Mouse (Mus musculus): ENCODE data around the gene Nav2. TPM values are rescaled to one million over a fixed set of nuclear protein-coding genes. Genes with fewer than 3 reads are reported as not detected.
A peak's percentile ranks its signal among the peaks of the same experiment; 100 is the strongest.

Nav2 gene
- polyA plus RNA-seq, 1 experiment from 2014 or later, result 12.4 TPM

- no peaks in the 10 kb centered on the region for H3K36me3 ChIP-seq
- H3K9me3 ChIP-seq, result no peaks in the 10 kb centered on the region
- H3K4me1 ChIP-seq (replicated peaks), result peaks cover 28% of the 10 kb centered on the region
- 94% methylated on average over 8 of the region's 8 CpGs for WGBS
- ATAC-seq (ENCODE audit: insufficient number of reproducible peaks, insufficient read depth, low FRiP score, low TSS enrichment, low read depth), result no peak
- H3K27me3 ChIP-seq, result peaks cover 21% of the 10 kb centered on the region
- H3K27ac ChIP-seq, result no peak overlapping the region
- no peak overlapping the region for H3K4me3 ChIP-seq (replicated peaks)
- H3K4me2 ChIP-seq, result no peak overlapping the region
- H3K9ac ChIP-seq (replicated peaks), result no peak overlapping the region
Measured at GRCm38 (mm10) chr7:49476163-49476562, 567.6 kb downstream of the Nav2 start.

GRCm38 (mm10) chr7:49476666-49477065 is 568.1 kb downstream of the Nav2 start:
- no peak overlapping the region for H3K9ac ChIP-seq (replicated peaks)
- H3K36me3 ChIP-seq, result no peaks in the 10 kb centered on the region
- no peak overlapping the region for H3K4me2 ChIP-seq
- 55% methylated on average over 5 of the region's 5 CpGs for WGBS
- no peaks in the 10 kb centered on the region for H3K9me3 ChIP-seq
- no peak for ATAC-seq (ENCODE audit: insufficient number of reproducible peaks, insufficient read depth, low FRiP score, low TSS enrichment, low read depth)
- no peak overlapping the region for H3K27ac ChIP-seq
- H3K4me3 ChIP-seq (replicated peaks), result no peak overlapping the region
- H3K27me3 ChIP-seq, result peaks cover 21% of the 10 kb centered on the region
- peaks cover 28% of the 10 kb centered on the region for H3K4me1 ChIP-seq (replicated peaks)

GRCm38 (mm10) chr7:49477076-49477975 is 568.8 kb downstream of the Nav2 start:
- no peaks in the 10 kb centered on the region for H3K36me3 ChIP-seq
- no peak overlapping the region for H3K9ac ChIP-seq (replicated peaks)
- 0 out of 2 replicates have a peak overlapping the region, but pooled peaks have one; percentile 24 for H3K27ac ChIP-seq
- peak overlapping the region; percentile 31 for H3K4me2 ChIP-seq
- H3K4me3 ChIP-seq (replicated peaks), result no peak overlapping the region
- H3K9me3 ChIP-seq, result no peaks in the 10 kb centered on the region
- 71% methylated on average over 9 of the region's 9 CpGs for WGBS
- H3K27me3 ChIP-seq, result peaks cover 21% of the 10 kb centered on the region
- ATAC-seq (ENCODE audit: insufficient number of reproducible peaks, insufficient read depth, low FRiP score, low TSS enrichment, low read depth), result 0 out of 2 replicates have a peak, but pooled peaks have one; percentile 27
- peaks cover 28% of the 10 kb centered on the region for H3K4me1 ChIP-seq (replicated peaks)

GRCm38 (mm10) chr7:49477976-49478349 is 569.4 kb downstream of the Nav2 start:
- Histone ChIP-seq H3K9ac (replicated peaks) (no peak overlapping the region), H3K4me2 (peak overlapping the region; percentile 31), H3K4me3 (replicated peaks) (no peak overlapping the region), H3K4me1 (replicated peaks) (peaks cover 28% of the 10 kb centered on the region), H3K27ac (0 out of 2 replicates have a peak overlapping the region, but pooled peaks have one; percentile 35), H3K36me3 (no peaks in the 10 kb centered on the region), H3K27me3 (peaks cover 24% of the 10 kb centered on the region), H3K9me3 (no peaks in the 10 kb centered on the region)
- 13% methylated on average over 7 of the region's 7 CpGs for WGBS
- peak; percentile 35; the same call in 1 of the 2 replicates for ATAC-seq (ENCODE audit: insufficient number of reproducible peaks, insufficient read depth, low FRiP score, low TSS enrichment, low read depth)

GRCm38 (mm10) chr7:49478886-49479285 is 570.4 kb downstream of the Nav2 start:
- H3K9ac ChIP-seq (replicated peaks), result 0 out of 2 replicates have a peak overlapping the region, but pooled peaks have one; percentile 23
- H3K27ac ChIP-seq, result no peak overlapping the region
- H3K36me3 ChIP-seq, result no peaks in the 10 kb centered on the region
- H3K4me1 ChIP-seq (replicated peaks), result peaks cover 30% of the 10 kb centered on the region
- ATAC-seq (ENCODE audit: insufficient number of reproducible peaks, insufficient read depth, low FRiP score, low TSS enrichment, low read depth), result no peak
- no peak overlapping the region for H3K4me3 ChIP-seq (replicated peaks)
- H3K27me3 ChIP-seq, result peaks cover 25% of the 10 kb centered on the region
- 83% methylated on average over 4 of the region's 4 CpGs for WGBS
- no peak overlapping the region for H3K4me2 ChIP-seq
- H3K9me3 ChIP-seq, result no peaks in the 10 kb centered on the region

- H3K4me2 ChIP-seq, result no peak overlapping the region
- H3K4me1 ChIP-seq (replicated peaks), result peaks cover 51% of the 10 kb centered on the region
- H3K27ac ChIP-seq, result no peak overlapping the region
- H3K9ac ChIP-seq (replicated peaks), result no peak overlapping the region
- no peaks in the 10 kb centered on the region for H3K9me3 ChIP-seq
- H3K27me3 ChIP-seq, result peaks cover 18% of the 10 kb centered on the region
- no peak for ATAC-seq (ENCODE audit: insufficient number of reproducible peaks, insufficient read depth, low FRiP score, low TSS enrichment, low read depth)
- 74% methylated on average over 8 of the region's 8 CpGs for WGBS
- no peak overlapping the region for H3K4me3 ChIP-seq (replicated peaks)
- no peaks in the 10 kb centered on the region for H3K36me3 ChIP-seq
Measured at GRCm38 (mm10) chr7:49480962-49481361, 572.4 kb downstream of the Nav2 start.

GRCm38 (mm10) chr7:49484036-49484744 is 575.7 kb downstream of the Nav2 start:
- Histone ChIP-seq H3K27ac (no peak overlapping the region), H3K36me3 (no peaks in the 10 kb centered on the region), H3K4me2 (peak overlapping the region; percentile 40; the same call in 1 of the 2 replicates), H3K9me3 (no peaks in the 10 kb centered on the region), H3K27me3 (peaks cover 9% of the 10 kb centered on the region), H3K4me3 (replicated peaks) (no peak overlapping the region), H3K4me1 (replicated peaks) (peaks cover 34% of the 10 kb centered on the region), H3K9ac (replicated peaks) (no peak overlapping the region)
- 17% methylated on average over 11 of the region's 11 CpGs for WGBS
- ATAC-seq (ENCODE audit: insufficient number of reproducible peaks, insufficient read depth, low FRiP score, low TSS enrichment, low read depth), result no peak

GRCm38 (mm10) chr7:49485292-49485847 is 576.9 kb downstream of the Nav2 start:
- peak overlapping the region; percentile 41; the same call in 1 of the 2 replicates for H3K27ac ChIP-seq

GRCm38 (mm10) chr7:49487347-49487746 is 578.8 kb downstream of the Nav2 start:
- 77% methylated on average over 2 of the region's 2 CpGs for WGBS
- no peak for ATAC-seq (ENCODE audit: insufficient number of reproducible peaks, insufficient read depth, low FRiP score, low TSS enrichment, low read depth)
- H3K27ac ChIP-seq, result no peak overlapping the region

More at GRCm38 (mm10) chr7:49485292-49485847, 576.9 kb downstream of the Nav2 start:
- Histone ChIP-seq H3K9ac (replicated peaks) (no peak overlapping the region), H3K36me3 (no peaks in the 10 kb centered on the region), H3K4me2 (peak overlapping the region; percentile 40), H3K9me3 (no peaks in the 10 kb centered on the region), H3K27me3 (peaks cover 5% of the 10 kb centered on the region), H3K4me3 (replicated peaks) (no peak overlapping the region), H3K4me1 (replicated peaks) (peaks cover 31% of the 10 kb centered on the region)
- no peak; the same call in 1 of the 2 replicates for ATAC-seq (ENCODE audit: insufficient number of reproducible peaks, insufficient read depth, low FRiP score, low TSS enrichment, low read depth)
- 15% methylated on average over 9 of the region's 9 CpGs for WGBS

GRCm38 (mm10) chr7:49488493-49489087 is 580.1 kb downstream of the Nav2 start:
- Histone ChIP-seq H3K4me1 (replicated peaks) (peaks cover 36% of the 10 kb centered on the region), H3K9me3 (no peaks in the 10 kb centered on the region), H3K9ac (replicated peaks) (no peak overlapping the region), H3K36me3 (no peaks in the 10 kb centered on the region), H3K4me3 (replicated peaks) (no peak overlapping the region), H3K27me3 (no peaks in the 10 kb centered on the region; the same call in none of the 2 replicates), H3K27ac (no peak overlapping the region), H3K4me2 (no peak overlapping the region)
- ATAC-seq (ENCODE audit: insufficient number of reproducible peaks, insufficient read depth, low FRiP score, low TSS enrichment, low read depth), result no peak
- WGBS, result 47% methylated on average over 4 of the region's 4 CpGs

More at GRCm38 (mm10) chr7:49487347-49487746, 578.8 kb downstream of the Nav2 start:
- Histone ChIP-seq H3K36me3 (no peaks in the 10 kb centered on the region), H3K9ac (replicated peaks) (no peak overlapping the region), H3K27me3 (peaks cover 5% of the 10 kb centered on the region), H3K4me2 (no peak overlapping the region), H3K9me3 (no peaks in the 10 kb centered on the region), H3K4me3 (replicated peaks) (no peak overlapping the region), H3K4me1 (replicated peaks) (peaks cover 36% of the 10 kb centered on the region)

Measured in limb, embryonic 12.5 days (tissue).